ENCODE assay signal across 11 mouse cellular contexts in genomic region chr7:98926906-98927528, GRCm38 (mm10).
"Had no signal": no experiment of that assay in that cellular context is flagged by ENCODE, and none has a peak within 500 bp of the region (broad histone marks: within the 10 kb centered on the region; RNA-seq: fewer than 3 reads in every experiment).

No protein-coding gene starts in this region.

- H3K9ac ChIP-seq: limb, embryonic 15.5 days; liver, embryonic 12.5 days; midbrain, embryonic 15.5 days had no signal

- H3K27me3 ChIP-seq: limb, embryonic 15.5 days; liver, embryonic 12.5 days; midbrain, embryonic 15.5 days had no signal

- H3K4me2 ChIP-seq: limb, embryonic 15.5 days; liver, embryonic 12.5 days; midbrain, embryonic 15.5 days had no signal

- H3K36me3 ChIP-seq: limb, embryonic 15.5 days; liver, embryonic 12.5 days; midbrain, embryonic 10.5 days; midbrain, embryonic 15.5 days had no signal

- DNase-seq: kidney, adult 2 months; kidney, postnatal 25 days; lung, postnatal 36 days; right cerebral cortex, postnatal 25 days; thymus, adult 2 months; thymus, postnatal 36 days had no signal

- ATAC-seq: liver, embryonic 12.5 days; midbrain, embryonic 15.5 days had no signal

- H3K4me3 ChIP-seq: left cerebral cortex, adult 2 months; limb, embryonic 15.5 days; liver, embryonic 12.5 days; midbrain, embryonic 10.5 days; midbrain, embryonic 15.5 days had no signal

- H3K4me1 ChIP-seq: liver, embryonic 12.5 days had no signal

- H3K9me3 ChIP-seq: limb, embryonic 15.5 days; liver, embryonic 12.5 days; midbrain, embryonic 10.5 days; midbrain, embryonic 15.5 days had no signal

- H3K27ac ChIP-seq: left cerebral cortex, adult 2 months; limb, embryonic 15.5 days; liver, embryonic 12.5 days; midbrain, embryonic 10.5 days; midbrain, embryonic 15.5 days had no signal
